Mouse (Mus musculus): Measurements from ENCODE around the gene Olfr1029. TPM values are rescaled to one million over a fixed set of nuclear protein-coding genes. Genes with fewer than 3 reads are reported as not detected.
"Not testable (repeated sequence)": the region's sequence is repeated elsewhere in the genome, so short reads cannot be mapped to it uniquely, and the experiment has no call there.

The Olfr1029 gene
- total RNA-seq (2021): not detected

- intact Hi-C loops (cut with DNase I): no loop called here
- no peak for DNase-seq
These were observed at the start of gene Olfr1029 for GRCm38 (mm10) chr2:85973595-85973994. Olfr1029 (plus strand) TSS chr2:85973895.

DNA sequence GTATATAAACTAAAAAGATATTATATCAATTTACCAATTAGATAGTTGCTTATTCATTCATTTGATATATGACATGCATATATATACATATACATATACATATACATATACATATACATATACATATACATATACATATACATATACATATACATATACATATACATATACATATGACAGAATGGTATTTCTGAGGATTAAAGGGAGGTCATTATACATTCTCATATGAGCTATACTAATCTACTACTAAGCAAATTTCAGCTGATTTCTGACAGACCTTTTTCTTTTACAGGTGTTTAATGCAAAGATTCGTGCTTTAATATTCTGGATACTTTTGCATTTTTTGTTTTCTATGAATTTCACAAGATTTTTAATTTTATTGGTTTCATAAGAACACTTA lies 23.6 kb upstream of the Olfr1029 start, which contains the start of gene Olfr1028:
TSS of gene Olfr1028 (plus strand) at position 301 of the 400 bp plus-strand sequence.
- intact Hi-C loops (cut with DNase I): no loop called here
- DNase-seq: no peak

DNA sequence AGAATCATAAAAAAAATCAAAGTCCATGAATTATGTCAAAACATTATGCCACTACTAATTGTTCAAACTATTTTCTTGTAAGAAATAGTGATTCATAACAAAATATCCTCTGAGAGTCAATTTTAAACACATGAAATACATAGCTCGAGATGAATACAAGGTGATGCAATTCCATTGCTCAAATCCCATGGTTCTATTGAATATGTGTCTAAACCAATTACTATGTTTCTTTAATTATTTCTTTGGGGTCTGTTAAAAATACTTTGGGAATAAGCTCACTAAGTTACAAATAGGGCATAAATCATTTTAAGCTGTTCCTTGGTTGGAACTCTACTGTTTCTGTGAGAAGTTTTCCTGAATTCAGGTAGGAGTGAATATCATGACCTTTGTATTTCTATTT lies 5.3 kb downstream of the Olfr1029 start, which contains the start of gene Olfr1030:
TSS of gene Olfr1030 (plus strand) at position 301 of the 400 bp plus-strand sequence.
- intact Hi-C loops (cut with DNase I): no loop called here
- no peak for DNase-seq

GRCm38 (mm10) chr2:85990004-85990403 lies 16.3 kb downstream of the Olfr1029 start, which contains the start of gene Olfr1031:
Olfr1031 (plus strand) TSS chr2:85990304.
- DNase-seq: no peak
- intact Hi-C loops (cut with DNase I): no loop called here

DNA sequence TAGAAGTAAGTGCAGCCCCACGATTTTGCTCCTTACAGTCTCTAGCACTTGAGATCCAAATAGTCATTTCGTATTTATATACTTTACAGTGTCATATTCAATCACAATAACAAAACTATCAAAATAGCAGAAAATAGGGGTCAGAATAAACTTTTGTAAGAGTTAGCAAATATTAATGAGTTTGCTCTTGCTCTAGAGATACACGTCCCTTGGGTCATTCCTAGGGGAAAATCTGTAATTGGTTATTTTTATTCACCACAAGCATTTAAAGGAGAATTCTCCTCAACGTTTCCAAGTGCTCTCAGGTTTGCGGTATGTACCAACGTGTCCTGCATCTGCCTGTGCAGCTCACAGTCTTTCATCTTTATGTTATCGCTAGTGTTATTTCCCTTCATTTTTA lies 31.5 kb downstream of the Olfr1029 start, which contains the start of gene Olfr1032:
TSS of gene Olfr1032 (plus strand) at position 301 of the 400 bp plus-strand sequence.
- intact Hi-C loops (cut with DNase I): no loop called here
- DNase-seq: no peak

DNA sequence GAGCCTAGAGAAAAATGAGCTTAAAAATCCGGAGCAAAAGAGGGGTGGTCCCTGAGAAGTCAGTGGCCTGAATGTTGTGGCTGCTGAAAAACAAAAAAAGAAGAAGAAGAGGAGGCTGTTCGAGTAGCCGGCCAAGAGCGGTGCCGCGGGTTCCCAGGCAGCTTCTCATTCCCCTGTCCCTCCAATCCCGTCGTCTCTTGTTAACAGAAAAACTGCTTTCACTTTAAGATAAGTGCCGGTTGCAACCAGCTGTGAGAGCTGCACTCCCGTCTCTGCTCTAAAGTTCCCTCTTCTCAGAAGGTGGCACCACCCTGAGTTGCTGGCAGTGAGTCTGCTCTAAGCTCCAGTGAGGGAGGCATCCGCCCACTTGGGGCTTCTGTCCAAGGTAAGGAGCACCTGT lies 46.7 kb downstream of the Olfr1029 start, which contains the start of gene Olfr1033:
TSS of gene Olfr1033 (plus strand) at position 228 of the 400 bp plus-strand sequence.
- DNase-seq; intact Hi-C loops (cut with DNase I): not testable (repeated sequence)

- intact Hi-C loops (cut with DNase I): not testable (repeated sequence)
These were observed 47.8 kb downstream of the Olfr1029 start for GRCm38 (mm10) chr2:86021518-86021917.

More at GRCm38 (mm10) chr2:86021518-86021917, 47.8 kb downstream of the Olfr1029 start:
- DNase-seq: not testable (repeated sequence)

Other genes with a start within 250 kb of the Olfr1029 start
- not detected for gene Olfr1012, start 211.1 kb upstream of the Olfr1029 start, total RNA-seq (2021)
- gene Olfr1013, start 206.8 kb upstream of the Olfr1029 start, total RNA-seq (2021): not detected
- gene Olfr1014, start 201.2 kb upstream of the Olfr1029 start, total RNA-seq (2021): not detected
- gene Olfr1015, start 191.9 kb upstream of the Olfr1029 start, total RNA-seq (2021): not detected
- gene Olfr1016, start 171.4 kb upstream of the Olfr1029 start, total RNA-seq (2021): not detected
- not detected for gene Olfr1018, start 155.4 kb upstream of the Olfr1029 start, total RNA-seq (2021)
- gene Olfr1019, start 128.4 kb upstream of the Olfr1029 start, total RNA-seq (2021): not detected
- not detected for gene Olfr1020, start 126.9 kb upstream of the Olfr1029 start, total RNA-seq (2021)
- not detected for gene Olfr1022, start 105.3 kb upstream of the Olfr1029 start, total RNA-seq (2021)
- not detected for gene Olfr1023, start 88.3 kb upstream of the Olfr1029 start, total RNA-seq (2021)
- gene Olfr1024, start 68.8 kb upstream of the Olfr1029 start, total RNA-seq (2021): not detected
- not detected for gene Olfr1025-ps1, start 58.7 kb upstream of the Olfr1029 start, total RNA-seq (2021)
- gene Olfr1026, start 52.3 kb upstream of the Olfr1029 start, total RNA-seq (2021): not detected
- gene Olfr1028, start 23.5 kb upstream of the Olfr1029 start, total RNA-seq (2021): not detected
- gene Olfr1030, start 5.4 kb downstream of the Olfr1029 start, total RNA-seq (2021): not detected
- gene Olfr1031, start 16.4 kb downstream of the Olfr1029 start, total RNA-seq (2021): not detected
- not detected for gene Olfr1032, start 31.6 kb downstream of the Olfr1029 start, total RNA-seq (2021)
- not detected for gene Olfr1033, start 46.7 kb downstream of the Olfr1029 start, total RNA-seq (2021)
- not detected for gene Olfr1034, start 72.0 kb downstream of the Olfr1029 start, total RNA-seq (2021)
- gene Olfr1036, start 100.1 kb downstream of the Olfr1029 start, total RNA-seq (2021): not detected
- gene Olfr1037, start 113.5 kb downstream of the Olfr1029 start, total RNA-seq (2021): not detected
- gene Olfr1039, start 162.0 kb downstream of the Olfr1029 start, total RNA-seq (2021): not detected
- gene Olfr1040, start 172.8 kb downstream of the Olfr1029 start, total RNA-seq (2021): not detected
- not detected for gene Olfr1042, start 187.9 kb downstream of the Olfr1029 start, total RNA-seq (2021)
- gene Olfr1043, start 193.6 kb downstream of the Olfr1029 start, total RNA-seq (2021): not detected
- gene Olfr1044, start 203.9 kb downstream of the Olfr1029 start, total RNA-seq (2021): not detected
- not detected for gene Olfr52, start 211.8 kb downstream of the Olfr1029 start, total RNA-seq (2021)
- not detected for gene Olfr1045, start 229.1 kb downstream of the Olfr1029 start, total RNA-seq (2021)
- not detected for gene Olfr1046, start 245.4 kb downstream of the Olfr1029 start, total RNA-seq (2021)

All from left cerebral cortex, postnatal 4 days (tissue).